Mouse (Mus musculus): ENCODE results near the gene Osbpl6. TPM values are rescaled to one million over a fixed set of nuclear protein-coding genes. Genes with fewer than 3 reads are reported as not detected.
A peak's percentile ranks its signal among the peaks of the same experiment; 100 is the strongest.

The Osbpl6 gene
- polyA plus RNA-seq, 1 experiment from 2014 or later, result 17.8 TPM

GRCm38 (mm10) chr2:76418142-76418518, 11.8 kb downstream of the Osbpl6 start:
- Histone ChIP-seq H3K27ac (ENCODE audit: low read length) (no peak overlapping the region), H3K27me3 (ENCODE audit: insufficient read depth, low read length) (no peaks in the 10 kb centered on the region), H3K9me3 (ENCODE audit: low read length) (no peaks in the 10 kb centered on the region), H3K9ac (replicated peaks; ENCODE audit: low read length) (no peak overlapping the region), H3K4me1 (ENCODE audit: insufficient read depth, low read length) (no peaks in the 10 kb centered on the region), H3K4me3 (ENCODE audit: low read length) (no peak overlapping the region), H3K4me2 (replicated peaks; ENCODE audit: low read depth, low read length) (no peak overlapping the region), H3K36me3 (ENCODE audit: insufficient read depth, low read length) (no peaks in the 10 kb centered on the region)
- ATAC-seq (ENCODE audit: low FRiP score, low TSS enrichment), result no peak
- 96% methylated on average over 3 of the region's 3 CpGs for WGBS

GRCm38 (mm10) chr2:76421411-76421924, 15.2 kb downstream of the Osbpl6 start:
- Histone ChIP-seq H3K9me3 (ENCODE audit: low read length) (no peaks in the 10 kb centered on the region), H3K27ac (ENCODE audit: low read length) (no peak overlapping the region), H3K9ac (replicated peaks; ENCODE audit: low read length) (no peak overlapping the region), H3K4me1 (ENCODE audit: insufficient read depth, low read length) (0 out of 2 replicates have a peak, but pooled peaks cover 4% of the 10 kb centered on the region), H3K4me2 (replicated peaks; ENCODE audit: low read depth, low read length) (no peak overlapping the region), H3K4me3 (ENCODE audit: low read length) (no peak overlapping the region), H3K27me3 (ENCODE audit: insufficient read depth, low read length) (no peaks in the 10 kb centered on the region), H3K36me3 (ENCODE audit: insufficient read depth, low read length) (no peaks in the 10 kb centered on the region)
- ATAC-seq (ENCODE audit: low FRiP score, low TSS enrichment), result no peak
- WGBS, result 70% methylated on average over 6 of the region's 6 CpGs

DNA sequence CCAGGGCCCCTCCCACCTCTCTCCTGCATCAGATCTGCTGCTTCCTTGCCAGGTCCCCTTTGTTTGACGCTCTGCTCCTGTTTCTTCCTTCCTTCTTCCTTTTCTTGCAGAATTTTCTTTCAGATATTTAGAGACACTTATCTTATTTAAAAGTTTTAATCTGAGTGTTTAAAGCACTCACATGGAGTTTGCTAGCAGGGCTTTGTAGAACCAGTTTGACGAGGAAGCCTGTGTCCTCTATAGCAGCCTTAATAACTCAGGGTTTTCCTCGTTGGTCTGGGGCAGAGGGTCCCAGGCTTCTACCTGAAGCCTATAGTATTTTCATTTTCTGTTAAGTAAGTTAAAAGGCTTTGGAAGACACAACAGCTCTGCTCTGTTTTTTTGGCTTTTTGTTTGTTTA, 20.5 kb downstream of the Osbpl6 start:
- 61% methylated on average over 3 of the region's 3 CpGs for WGBS
- H3K36me3 ChIP-seq (ENCODE audit: insufficient read depth, low read length), result no peaks in the 10 kb centered on the region
- H3K27ac ChIP-seq (ENCODE audit: low read length), result no peak overlapping the region
- peaks cover 15% of the 10 kb centered on the region for H3K4me1 ChIP-seq (ENCODE audit: insufficient read depth, low read length)
- H3K27me3 ChIP-seq (ENCODE audit: insufficient read depth, low read length), result no peaks in the 10 kb centered on the region
- H3K4me2 ChIP-seq (replicated peaks; ENCODE audit: low read depth, low read length), result no peak overlapping the region
- no peak for ATAC-seq (ENCODE audit: low FRiP score, low TSS enrichment)
- H3K9me3 ChIP-seq (ENCODE audit: low read length), result no peaks in the 10 kb centered on the region
- H3K4me3 ChIP-seq (ENCODE audit: low read length), result no peak overlapping the region
- no peak overlapping the region for H3K9ac ChIP-seq (replicated peaks; ENCODE audit: low read length)

- no peaks in the 10 kb centered on the region for H3K27me3 ChIP-seq (ENCODE audit: insufficient read depth, low read length)
- 44% methylated on average over 3 of the region's 3 CpGs for WGBS
- no peaks in the 10 kb centered on the region for H3K9me3 ChIP-seq (ENCODE audit: low read length)
- H3K4me3 ChIP-seq (ENCODE audit: low read length), result no peak overlapping the region
- no peaks in the 10 kb centered on the region for H3K36me3 ChIP-seq (ENCODE audit: insufficient read depth, low read length)
- H3K4me1 ChIP-seq (ENCODE audit: insufficient read depth, low read length), result peaks cover 18% of the 10 kb centered on the region
- no peak for ATAC-seq (ENCODE audit: low FRiP score, low TSS enrichment)
- no peak overlapping the region for H3K27ac ChIP-seq (ENCODE audit: low read length)
- no peak overlapping the region for H3K4me2 ChIP-seq (replicated peaks; ENCODE audit: low read depth, low read length)
- no peak overlapping the region for H3K9ac ChIP-seq (replicated peaks; ENCODE audit: low read length)
These were observed 23.0 kb downstream of the Osbpl6 start for GRCm38 (mm10) chr2:76429318-76429717.

DNA sequence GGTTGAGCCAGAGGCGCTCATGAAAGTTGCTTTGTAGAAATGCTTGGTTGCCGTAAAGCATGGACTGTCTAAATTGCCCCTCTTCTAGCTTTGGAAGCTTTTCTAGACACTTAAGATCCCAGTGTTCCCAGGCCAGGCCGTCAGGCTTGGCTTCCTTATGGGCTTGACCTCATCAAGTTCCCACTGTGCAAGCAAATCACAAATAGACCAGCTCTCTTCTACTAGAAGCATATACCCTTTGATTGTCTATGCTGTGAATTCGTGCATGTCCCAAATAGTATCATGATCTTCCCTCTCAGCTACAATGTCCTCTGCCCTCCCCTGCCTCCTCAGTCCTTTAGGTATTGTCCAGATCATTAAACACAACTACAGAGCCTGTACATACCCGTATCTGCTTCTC, 23.5 kb downstream of the Osbpl6 start:
- Histone ChIP-seq H3K9ac (replicated peaks; ENCODE audit: low read length) (no peak overlapping the region), H3K4me3 (ENCODE audit: low read length) (no peak overlapping the region), H3K36me3 (ENCODE audit: insufficient read depth, low read length) (no peaks in the 10 kb centered on the region), H3K4me1 (ENCODE audit: insufficient read depth, low read length) (peaks cover 19% of the 10 kb centered on the region), H3K27me3 (ENCODE audit: insufficient read depth, low read length) (no peaks in the 10 kb centered on the region), H3K9me3 (ENCODE audit: low read length) (no peaks in the 10 kb centered on the region), H3K27ac (ENCODE audit: low read length) (no peak overlapping the region), H3K4me2 (replicated peaks; ENCODE audit: low read depth, low read length) (no peak overlapping the region)
- WGBS, result 52% methylated on average over 5 of the region's 5 CpGs
- ATAC-seq (ENCODE audit: low FRiP score, low TSS enrichment), result peak; percentile 60; the same call in 1 of the 2 replicates

DNA sequence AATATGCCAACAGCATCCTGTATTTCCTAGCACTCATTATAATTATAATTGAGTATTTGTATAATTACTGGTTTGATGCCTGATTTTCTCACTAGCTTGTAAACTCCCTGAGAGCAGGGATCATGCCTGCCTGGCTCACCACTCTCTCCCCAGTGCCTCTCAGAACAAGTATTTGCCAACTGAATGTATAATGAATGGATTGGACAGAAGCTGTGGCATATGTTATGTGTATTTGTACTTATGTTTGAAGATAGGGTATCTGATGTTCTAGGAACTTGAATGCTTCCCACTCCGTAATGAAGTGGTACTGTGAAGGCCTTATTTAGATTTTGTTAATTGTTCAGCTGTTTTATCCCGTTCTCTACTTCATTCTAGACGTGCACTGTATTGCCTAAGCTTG, 24.2 kb downstream of the Osbpl6 start:
- no peak overlapping the region for H3K4me2 ChIP-seq (replicated peaks; ENCODE audit: low read depth, low read length)
- no peaks in the 10 kb centered on the region for H3K9me3 ChIP-seq (ENCODE audit: low read length)
- H3K27me3 ChIP-seq (ENCODE audit: insufficient read depth, low read length), result no peaks in the 10 kb centered on the region
- H3K4me3 ChIP-seq (ENCODE audit: low read length), result no peak overlapping the region
- ATAC-seq (ENCODE audit: low FRiP score, low TSS enrichment), result no peak
- no peak overlapping the region for H3K27ac ChIP-seq (ENCODE audit: low read length)
- no peak overlapping the region for H3K9ac ChIP-seq (replicated peaks; ENCODE audit: low read length)
- H3K36me3 ChIP-seq (ENCODE audit: insufficient read depth, low read length), result no peaks in the 10 kb centered on the region
- WGBS, result 92% methylated on average over 3 of the region's 3 CpGs
- H3K4me1 ChIP-seq (ENCODE audit: insufficient read depth, low read length), result peaks cover 21% of the 10 kb centered on the region

DNA sequence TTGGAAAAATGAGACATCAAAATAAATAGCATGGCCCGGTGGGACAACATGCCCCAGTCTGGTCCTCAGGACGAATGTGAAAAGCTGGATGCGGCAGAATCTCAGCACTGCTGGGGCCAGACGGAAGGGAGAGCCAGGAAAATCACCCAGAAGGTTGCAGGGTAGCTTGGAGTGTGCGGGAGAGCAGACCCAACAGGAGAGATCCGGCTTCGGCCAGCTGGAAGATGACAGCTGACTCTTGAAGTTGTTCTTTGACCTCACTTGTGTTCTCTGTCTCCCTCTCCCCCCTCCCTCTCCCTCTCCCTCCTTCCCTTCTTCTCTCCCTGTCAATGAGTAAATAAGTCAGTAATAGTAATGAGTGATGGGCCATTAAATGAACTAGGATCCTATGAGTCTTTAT, 27.9 kb downstream of the Osbpl6 start:
- no peak overlapping the region for H3K27ac ChIP-seq (ENCODE audit: low read length)
- no peak overlapping the region for H3K4me2 ChIP-seq (replicated peaks; ENCODE audit: low read depth, low read length)
- no peak overlapping the region for H3K9ac ChIP-seq (replicated peaks; ENCODE audit: low read length)
- ATAC-seq (ENCODE audit: low FRiP score, low TSS enrichment), result peak; percentile 69
- no peaks in the 10 kb centered on the region for H3K36me3 ChIP-seq (ENCODE audit: insufficient read depth, low read length)
- no peak overlapping the region for H3K4me3 ChIP-seq (ENCODE audit: low read length)
- WGBS, result 60% methylated on average over 7 of the region's 7 CpGs
- no peaks in the 10 kb centered on the region for H3K27me3 ChIP-seq (ENCODE audit: insufficient read depth, low read length)
- H3K9me3 ChIP-seq (ENCODE audit: low read length), result no peaks in the 10 kb centered on the region
- H3K4me1 ChIP-seq (ENCODE audit: insufficient read depth, low read length), result peaks cover 19% of the 10 kb centered on the region

DNA sequence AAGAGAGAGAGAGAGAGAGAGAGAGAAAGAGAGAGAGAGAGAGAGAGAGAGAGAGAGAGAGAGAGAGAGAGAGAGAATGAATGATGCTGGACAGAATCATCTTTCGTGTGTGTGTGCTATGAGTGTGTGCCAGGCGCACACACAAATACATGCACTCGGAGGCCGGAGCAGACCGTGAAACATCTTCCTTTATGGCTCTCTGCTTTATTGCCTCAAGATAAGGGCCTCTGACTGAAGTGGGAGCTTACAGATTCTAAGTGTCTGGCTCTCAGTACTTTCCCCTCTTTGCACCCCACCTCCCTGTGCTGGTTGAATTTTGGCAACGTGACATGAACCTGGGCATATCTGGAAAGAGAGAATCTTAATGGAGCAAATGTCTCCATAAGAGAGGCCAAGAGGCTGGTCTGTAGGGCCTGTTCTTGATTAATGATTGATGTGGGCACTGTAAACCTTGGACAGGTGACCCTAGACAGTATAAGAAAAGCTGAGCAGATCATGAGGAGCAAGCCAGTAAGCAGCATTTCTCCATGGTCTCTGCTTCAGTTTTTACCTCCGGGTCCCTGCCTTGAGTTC, 29.4 kb downstream of the Osbpl6 start:
- peak; percentile 74 for ATAC-seq (ENCODE audit: low FRiP score, low TSS enrichment)
- Histone ChIP-seq H3K36me3 (ENCODE audit: insufficient read depth, low read length) (no peaks in the 10 kb centered on the region), H3K4me1 (ENCODE audit: insufficient read depth, low read length) (peaks cover 14% of the 10 kb centered on the region), H3K27ac (ENCODE audit: low read length) (peak overlapping the region; percentile 59; the same call in 1 of the 2 replicates), H3K4me2 (replicated peaks; ENCODE audit: low read depth, low read length) (no peak overlapping the region), H3K9me3 (ENCODE audit: low read length) (no peaks in the 10 kb centered on the region), H3K27me3 (ENCODE audit: insufficient read depth, low read length) (no peaks in the 10 kb centered on the region), H3K4me3 (ENCODE audit: low read length) (no peak overlapping the region), H3K9ac (replicated peaks; ENCODE audit: low read length) (no peak overlapping the region)
- 57% methylated on average over 7 of the region's 7 CpGs for WGBS

GRCm38 (mm10) chr2:76437372-76437771, 31.1 kb downstream of the Osbpl6 start:
- Histone ChIP-seq H3K4me2 (replicated peaks; ENCODE audit: low read depth, low read length) (no peak overlapping the region), H3K36me3 (ENCODE audit: insufficient read depth, low read length) (no peaks in the 10 kb centered on the region), H3K9me3 (ENCODE audit: low read length) (no peaks in the 10 kb centered on the region), H3K27ac (ENCODE audit: low read length) (no peak overlapping the region), H3K4me3 (ENCODE audit: low read length) (no peak overlapping the region), H3K4me1 (ENCODE audit: insufficient read depth, low read length) (peaks cover 9% of the 10 kb centered on the region), H3K9ac (replicated peaks; ENCODE audit: low read length) (no peak overlapping the region), H3K27me3 (ENCODE audit: insufficient read depth, low read length) (no peaks in the 10 kb centered on the region)
- WGBS, result 49% methylated on average over 2 of the region's 2 CpGs
- ATAC-seq (ENCODE audit: low FRiP score, low TSS enrichment), result no peak

DNA sequence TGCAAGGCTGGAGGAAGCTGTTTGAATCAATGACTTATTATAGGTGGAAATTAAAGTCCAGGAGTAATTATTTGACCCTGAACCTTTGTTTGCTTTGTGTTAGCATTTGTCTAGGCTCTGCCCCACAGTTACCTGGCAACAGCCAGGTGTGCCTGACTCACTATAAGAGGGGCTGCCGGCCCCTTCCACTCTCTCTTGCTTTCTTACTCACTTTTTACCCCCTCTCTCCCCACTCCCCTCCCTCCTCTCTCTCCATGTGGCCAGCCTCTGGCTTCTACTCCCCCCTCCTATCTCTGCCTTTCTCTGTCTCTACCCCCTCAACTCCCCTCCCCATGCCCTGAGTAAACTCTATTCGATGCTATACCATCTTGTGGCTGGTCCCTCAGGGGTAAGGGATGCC, 33.2 kb downstream of the Osbpl6 start:
- H3K4me2 ChIP-seq (replicated peaks; ENCODE audit: low read depth, low read length), result no peak overlapping the region
- no peak for ATAC-seq (ENCODE audit: low FRiP score, low TSS enrichment)
- WGBS, result 55% methylated on average over 2 of the region's 2 CpGs
- H3K36me3 ChIP-seq (ENCODE audit: insufficient read depth, low read length), result no peaks in the 10 kb centered on the region
- peaks cover 7% of the 10 kb centered on the region for H3K4me1 ChIP-seq (ENCODE audit: insufficient read depth, low read length)
- H3K27me3 ChIP-seq (ENCODE audit: insufficient read depth, low read length), result no peaks in the 10 kb centered on the region
- H3K4me3 ChIP-seq (ENCODE audit: low read length), result no peak overlapping the region
- H3K9me3 ChIP-seq (ENCODE audit: low read length), result no peaks in the 10 kb centered on the region
- no peak overlapping the region for H3K9ac ChIP-seq (replicated peaks; ENCODE audit: low read length)
- H3K27ac ChIP-seq (ENCODE audit: low read length), result no peak overlapping the region

Measured in kidney, embryonic 16.5 days (tissue).